In genomic region chr1:76491187-76491586, GRCm38 (mm10) we compare ENCODE assay signal across 10 mouse cellular contexts.
A peak's percentile ranks its signal among the peaks of the same experiment; 100 is the strongest.
DNase-seq lines count a peak whose midpoint lies in the region; ATAC-seq lines count a peak whose summit lies in the region.
"Had no signal": no experiment of that assay in that cellular context is flagged by ENCODE, and none has a peak within 500 bp of the region (broad histone marks: within the 10 kb centered on the region; RNA-seq: fewer than 3 reads in every experiment).

No protein-coding gene starts in this region.

- peak; percentile 34 to 83 for DNase-seq in left cerebral cortex, postnatal 25 days (ENCODE audit: low spot score in 2 of 2)
- DNase-seq in left cerebral cortex, adult 11 months (ENCODE audit: low spot score), result no peak
- DNase-seq in right cerebral cortex, postnatal 25 days, result peak; percentile 44
- no peak for DNase-seq in gastrocnemius, postnatal 10 days
- no peak for DNase-seq in adrenal gland, adult 18-20 months (ENCODE audit: low spot score in 2 of 2)
- DNase-seq: thymus, postnatal 4 days had no signal

- H3K9me3 ChIP-seq in forebrain, embryonic 12.5 days, result no peaks in the 10 kb centered on the region
- H3K9me3 ChIP-seq in hindbrain, embryonic 15.5 days, result no peaks in the 10 kb centered on the region
- H3K9me3 ChIP-seq: heart, embryonic 10.5 days had no signal

- H3K27me3 ChIP-seq in forebrain, embryonic 12.5 days, result no peaks in the 10 kb centered on the region
- no peaks in the 10 kb centered on the region for H3K27me3 ChIP-seq in hindbrain, embryonic 15.5 days

- H3K4me3 ChIP-seq in forebrain, embryonic 12.5 days (replicated peaks), result no peak overlapping the region
- H3K4me3 ChIP-seq in hindbrain, embryonic 15.5 days, result no peak overlapping the region
- H3K4me3 ChIP-seq: heart, embryonic 10.5 days had no signal

- H3K4me2 ChIP-seq in forebrain, embryonic 12.5 days, result peak overlapping the region; percentile 35
- peak overlapping the region; percentile 34 for H3K4me2 ChIP-seq in hindbrain, embryonic 15.5 days

- H3K36me3 ChIP-seq in forebrain, embryonic 12.5 days (replicated peaks), result no peaks in the 10 kb centered on the region
- no peaks in the 10 kb centered on the region for H3K36me3 ChIP-seq in hindbrain, embryonic 15.5 days
- H3K36me3 ChIP-seq: heart, embryonic 10.5 days had no signal

- intact Hi-C loops in left cerebral cortex, postnatal 25 days (cut with DNase I), result no loop called here

- 10% methylated on average over 4 of the region's 4 CpGs for WGBS in forebrain, embryonic 12.5 days
- WGBS in hindbrain, embryonic 15.5 days, result 17% methylated on average over 4 of the region's 4 CpGs

- no peak overlapping the region for H3K9ac ChIP-seq in forebrain, embryonic 12.5 days
- H3K9ac ChIP-seq in hindbrain, embryonic 15.5 days, result no peak overlapping the region
- H3K9ac ChIP-seq: liver, embryonic 14.5 days had no signal

- peaks cover 31% of the 10 kb centered on the region for H3K4me1 ChIP-seq in forebrain, embryonic 12.5 days
- peaks cover 22% of the 10 kb centered on the region for H3K4me1 ChIP-seq in hindbrain, embryonic 15.5 days (replicated peaks)

- H3K27ac ChIP-seq in forebrain, embryonic 12.5 days, result peak overlapping the region; percentile 86
- peak overlapping the region; percentile 57 for H3K27ac ChIP-seq in hindbrain, embryonic 15.5 days (replicated peaks)
- H3K27ac ChIP-seq: heart, embryonic 10.5 days; liver, embryonic 14.5 days had no signal

- ATAC-seq in forebrain, embryonic 12.5 days (ENCODE audit: low FRiP score), result peak; percentile 79; the same call in 1 of the 2 replicates
- 0 out of 2 replicates have a peak, but pooled peaks have one; percentile 38 for ATAC-seq in hindbrain, embryonic 15.5 days (ENCODE audit: low FRiP score, low read depth)

Comparison
In these comparisons a context has a peak if more than half of its experiments do, and no peak if none do; other contexts are left out.
1. DNase-seq: peak in left cerebral cortex, postnatal 25 days (2 of 2) and right cerebral cortex, postnatal 25 days (single experiment); none in left cerebral cortex, adult 11 months (single experiment), gastrocnemius, postnatal 10 days (single experiment) and adrenal gland, adult 18-20 months (0 of 2).